Mouse (Mus musculus): Measurements from ENCODE around the gene Mgat5. TPM values are rescaled to one million over a fixed set of nuclear protein-coding genes. Genes with fewer than 3 reads are reported as not detected.

Mgat5 gene
- total RNA-seq, 2 experiments from 2014 or later = 0.79 to 1.5 TPM

GRCm38 (mm10) chr1:127246158-127246557 is 41.3 kb downstream of the Mgat5 start:
- Histone ChIP-seq H3K27ac (no peak overlapping the region), H3K4me3 (no peak overlapping the region)
- intact Hi-C loops (cut with DNase I) = no loop called here
- no peak for TF ChIP-seq CTCF (IDR thresholded peaks at IDR 0.05)
- DNase-seq = no peak

DNA sequence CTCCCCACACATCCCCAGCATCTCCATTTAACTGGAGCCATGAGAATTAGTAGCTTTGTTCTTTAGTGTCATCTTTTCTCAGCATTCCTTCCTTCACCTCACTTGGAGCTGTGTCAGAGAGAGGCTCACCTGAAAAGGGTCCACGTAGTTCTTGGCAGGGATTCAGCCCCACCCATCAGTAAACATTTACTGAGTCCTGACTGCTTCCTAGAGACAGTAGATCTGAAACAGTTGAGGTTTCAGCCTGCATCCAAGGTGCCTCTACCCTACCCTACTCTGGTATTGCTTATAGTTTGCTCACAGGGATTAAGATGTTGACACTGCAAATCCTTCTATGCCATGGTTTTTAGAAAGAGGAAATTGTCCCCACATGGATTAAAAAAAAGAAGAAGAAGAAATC is 43.6 kb downstream of the Mgat5 start:
- DNase-seq = no peak
- H3K4me3 ChIP-seq = no peak overlapping the region
- no peak for TF ChIP-seq CTCF (IDR thresholded peaks at IDR 0.05)
- intact Hi-C loops (cut with DNase I) = no loop called here
- H3K27ac ChIP-seq = no peak overlapping the region

GRCm38 (mm10) chr1:127249621-127250020 is 44.8 kb downstream of the Mgat5 start:
- no peak for DNase-seq
- H3K4me3 ChIP-seq = no peak overlapping the region
- no peak for TF ChIP-seq CTCF (IDR thresholded peaks at IDR 0.05)
- intact Hi-C loops (cut with DNase I) = no loop called here
- H3K27ac ChIP-seq = no peak overlapping the region

- TF ChIP-seq CTCF (IDR thresholded peaks at IDR 0.05) = no peak
- Histone ChIP-seq H3K4me3 (no peak overlapping the region), H3K27ac (no peak overlapping the region)
- no peak for DNase-seq
- intact Hi-C loops (cut with DNase I) = no loop called here
These were observed 45.5 kb downstream of the Mgat5 start for GRCm38 (mm10) chr1:127250313-127250712.

- no peak for DNase-seq
- H3K4me3 ChIP-seq = no peak overlapping the region
- no peak for TF ChIP-seq CTCF (IDR thresholded peaks at IDR 0.05)
- intact Hi-C loops (cut with DNase I) = no loop called here
- H3K27ac ChIP-seq = no peak overlapping the region
These were observed 46.9 kb downstream of the Mgat5 start for GRCm38 (mm10) chr1:127251751-127252150.

GRCm38 (mm10) chr1:127257005-127257404 is 52.2 kb downstream of the Mgat5 start:
- no peak for DNase-seq
- intact Hi-C loops (cut with DNase I) = no loop called here

DNA sequence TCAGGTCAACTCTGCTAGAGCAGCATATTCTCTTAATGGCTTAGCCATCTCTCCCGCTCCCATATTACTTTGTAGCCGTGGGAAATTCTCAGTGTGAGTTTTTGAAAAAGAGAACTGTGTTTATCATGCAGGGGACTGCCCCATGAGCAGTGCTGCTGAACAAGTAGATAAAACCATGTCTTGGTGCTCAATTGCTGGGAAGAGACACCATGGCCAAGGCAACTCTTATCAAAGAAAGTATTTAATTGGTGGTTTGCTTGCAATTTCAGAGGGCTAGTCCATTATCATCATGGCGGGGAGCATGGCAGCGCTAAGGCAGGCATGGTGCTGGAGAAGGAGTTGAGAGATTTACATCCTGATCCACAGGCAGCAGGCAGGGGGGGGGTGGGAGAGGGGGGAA is 54.9 kb downstream of the Mgat5 start:
- no peak for DNase-seq
- H3K27ac ChIP-seq = no peak overlapping the region
- no peak overlapping the region for H3K4me3 ChIP-seq
- intact Hi-C loops (cut with DNase I) = no loop called here
- TF ChIP-seq CTCF (IDR thresholded peaks at IDR 0.05) = no peak

More at GRCm38 (mm10) chr1:127257005-127257404, 52.2 kb downstream of the Mgat5 start:
- no peak for TF ChIP-seq CTCF (IDR thresholded peaks at IDR 0.05)
- Histone ChIP-seq H3K4me3 (no peak overlapping the region), H3K27ac (no peak overlapping the region)

GRCm38 (mm10) chr1:127260969-127261368 is 56.2 kb downstream of the Mgat5 start:
- intact Hi-C loops (cut with DNase I) = no loop called here
- TF ChIP-seq CTCF (IDR thresholded peaks at IDR 0.05) = no peak

GRCm38 (mm10) chr1:127262170-127262837 is 57.5 kb downstream of the Mgat5 start:
- intact Hi-C loops (cut with DNase I) = no loop called here
- Histone ChIP-seq H3K4me3 (no peak overlapping the region), H3K27ac (no peak overlapping the region)
- DNase-seq = no peak
- TF ChIP-seq CTCF (IDR thresholded peaks at IDR 0.05) = no peak

More at GRCm38 (mm10) chr1:127260969-127261368, 56.2 kb downstream of the Mgat5 start:
- no peak for DNase-seq
- no peak overlapping the region for H3K4me3 ChIP-seq
- H3K27ac ChIP-seq = no peak overlapping the region

DNA sequence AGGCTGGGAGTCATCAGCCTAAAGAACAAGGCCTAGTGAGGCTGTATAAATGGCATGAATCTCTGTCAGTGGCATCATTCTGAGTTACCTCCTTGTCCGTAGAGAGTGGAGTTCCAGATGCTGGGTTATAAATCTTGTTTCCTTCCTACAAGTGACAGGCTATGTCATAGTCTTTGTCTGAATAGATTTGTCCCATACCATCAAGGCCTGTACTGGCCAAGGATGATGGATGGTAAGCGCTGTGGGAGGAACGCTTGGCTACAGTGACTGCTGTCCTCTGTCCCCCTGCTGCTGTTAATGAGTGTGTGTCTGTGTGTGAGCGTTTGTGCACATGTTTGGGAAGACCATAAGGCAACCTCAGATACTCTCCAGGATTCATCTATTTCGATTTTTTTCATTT is 63.2 kb downstream of the Mgat5 start:
- intact Hi-C loops (cut with DNase I) = no loop called here
- no peak for TF ChIP-seq CTCF (IDR thresholded peaks at IDR 0.05)
- no peak for DNase-seq
- Histone ChIP-seq H3K27ac (no peak overlapping the region), H3K4me3 (no peak overlapping the region)

DNA sequence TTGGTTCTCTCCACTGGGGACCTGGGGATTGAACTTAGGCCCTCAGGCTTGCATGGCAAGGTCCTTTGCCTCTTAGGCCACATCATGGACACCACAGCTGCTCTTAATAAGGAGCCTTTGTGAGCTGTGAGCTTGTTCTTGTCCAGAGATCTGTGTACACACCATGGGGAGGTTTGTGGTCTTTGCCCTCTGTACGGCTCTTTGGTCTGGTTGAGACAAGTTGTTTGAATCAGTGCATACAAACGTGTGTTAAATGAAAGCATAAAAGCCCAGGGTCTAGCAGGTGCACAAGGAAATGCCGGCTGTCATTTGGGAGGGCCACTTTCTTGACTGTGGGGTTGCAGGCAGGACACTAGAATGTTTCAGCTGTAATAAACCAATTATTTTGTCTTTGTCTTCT is 64.5 kb downstream of the Mgat5 start:
- Histone ChIP-seq H3K27ac (no peak overlapping the region), H3K4me3 (no peak overlapping the region)
- DNase-seq = no peak
- TF ChIP-seq CTCF (IDR thresholded peaks at IDR 0.05) = no peak
- intact Hi-C loops (cut with DNase I) = no loop called here

DNA sequence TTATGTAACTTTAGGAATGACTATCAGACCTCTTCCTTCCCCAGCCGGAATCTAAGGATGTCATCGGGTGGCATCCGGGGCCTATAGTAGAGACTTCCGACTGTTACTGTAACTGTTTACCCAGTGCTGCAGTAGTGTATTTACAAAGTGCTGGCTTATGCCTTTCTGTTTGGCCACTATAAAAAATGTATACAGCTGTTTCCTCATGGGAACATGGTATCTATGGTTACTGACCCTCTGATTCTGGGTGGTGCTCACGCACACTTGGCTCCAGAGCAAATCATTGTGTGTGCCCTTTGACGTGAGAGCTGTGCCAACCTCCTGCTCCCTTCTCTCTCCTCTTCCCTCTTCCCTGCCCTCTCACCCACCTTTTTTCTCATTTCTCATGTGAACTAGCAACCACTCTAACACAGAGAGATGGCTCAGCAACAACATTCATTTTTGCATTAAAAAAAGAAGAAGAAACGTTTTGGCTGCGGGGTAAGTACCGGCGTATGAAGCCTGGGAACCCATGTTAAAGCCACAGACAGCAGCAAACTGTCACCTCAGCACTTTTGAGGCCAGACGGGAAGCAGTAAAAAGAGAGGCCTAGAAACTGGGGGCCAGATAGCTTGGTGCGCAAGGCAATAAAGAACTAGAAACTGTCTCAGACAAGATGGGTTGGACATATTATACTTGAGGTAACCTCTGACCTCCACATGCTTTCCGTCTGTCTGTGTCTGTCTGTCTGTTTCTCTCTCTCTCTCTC is 65.6 kb downstream of the Mgat5 start:
- intact Hi-C loops (cut with DNase I) = no loop called here
- Histone ChIP-seq H3K4me3 (no peak overlapping the region), H3K27ac (no peak overlapping the region)
- TF ChIP-seq CTCF (IDR thresholded peaks at IDR 0.05) = no peak
- no peak for DNase-seq

GRCm38 (mm10) chr1:127271156-127271555 is 66.3 kb downstream of the Mgat5 start:
- TF ChIP-seq CTCF (IDR thresholded peaks at IDR 0.05) = no peak
- H3K4me3 ChIP-seq = no peak overlapping the region
- intact Hi-C loops (cut with DNase I) = no loop called here
- H3K27ac ChIP-seq = no peak overlapping the region
- no peak for DNase-seq

DNA sequence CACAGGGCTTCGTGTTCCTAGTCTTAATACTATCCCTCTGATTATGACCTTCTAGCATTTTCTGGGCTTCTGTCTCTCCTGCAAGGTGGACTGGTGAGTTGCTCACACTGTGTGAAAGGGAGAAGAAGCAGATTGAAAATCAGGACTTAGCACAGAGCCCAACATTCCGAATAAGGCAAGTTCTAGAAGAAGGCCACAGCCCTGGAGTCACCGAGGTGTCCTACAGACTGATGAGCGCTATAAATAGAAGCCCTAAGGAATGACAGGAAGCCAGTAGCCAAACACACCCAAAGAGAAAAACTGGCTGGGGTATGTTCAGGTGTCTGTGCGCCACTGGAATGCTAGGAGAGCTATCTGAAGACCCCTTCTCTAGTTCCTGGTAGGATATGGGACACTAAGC is 68.5 kb downstream of the Mgat5 start:
- Histone ChIP-seq H3K4me3 (no peak overlapping the region), H3K27ac (no peak overlapping the region)
- no peak for TF ChIP-seq CTCF (IDR thresholded peaks at IDR 0.05)
- intact Hi-C loops (cut with DNase I) = no loop called here
- no peak for DNase-seq
